Mouse (Mus musculus): ENCODE measurements around the gene Gm42674.

GRCm38 (mm10) chr3:90596810-90597209 is 4.9 kb upstream of the Gm42674 start:
- no peak for TF ChIP-seq CTCF (IDR thresholded peaks at IDR 0.05; ENCODE audit: extremely low read depth, insufficient read depth, low read length)
- no peak for TF ChIP-seq POLR2A (IDR thresholded peaks at IDR 0.05; ENCODE audit: extremely low read depth, insufficient read depth, low read length)

Data from cortical plate, adult 2 months (tissue).